Mouse (Mus musculus): ENCODE results near the gene Flt3. TPM values are rescaled to one million over a fixed set of nuclear protein-coding genes. Genes with fewer than 3 reads are reported as not detected.

The Flt3 gene
- polyA plus RNA-seq, 1 experiment: 0.53 TPM

DNA sequence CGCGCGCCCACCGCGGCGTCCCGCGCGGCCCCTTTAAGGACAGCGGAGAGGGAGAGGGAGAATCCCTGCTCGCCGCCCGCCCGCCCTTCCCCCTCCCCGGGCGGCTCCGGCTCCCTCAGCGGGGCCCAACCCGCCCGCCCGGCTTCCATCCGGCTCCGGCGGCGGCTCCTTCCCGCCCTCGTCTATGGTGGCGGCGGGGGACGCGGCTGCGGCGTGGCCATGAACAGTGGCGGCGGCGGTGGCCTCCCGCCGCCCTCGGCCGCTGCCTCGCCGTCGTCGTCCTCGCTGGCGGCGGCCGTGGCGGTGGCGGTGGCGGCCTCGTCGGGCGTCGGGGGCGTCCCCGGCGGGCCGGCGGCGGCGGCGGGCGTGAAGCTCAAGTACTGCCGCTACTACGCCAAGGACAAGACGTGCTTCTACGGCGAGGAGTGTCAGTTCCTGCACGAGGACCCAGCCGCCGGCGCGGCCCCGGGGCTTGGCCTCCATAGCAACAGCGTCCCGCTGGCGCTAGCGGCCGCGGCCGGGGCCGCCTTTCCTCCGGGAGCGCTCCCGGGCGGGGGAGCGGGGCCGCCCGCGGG lies 30.2 kb upstream of the Flt3 start:
- H3K27me3 ChIP-seq (ENCODE audit: control insufficient read depth, insufficient read depth, low read length): no peaks in the 10 kb centered on the region
- no peak for TF ChIP-seq CTCF (IDR thresholded peaks at IDR 0.05; ENCODE audit: extremely low read depth, insufficient read length, insufficient replicate concordance, low read depth, low read length)
- TF ChIP-seq POLR2A (IDR thresholded peaks at IDR 0.05; ENCODE audit: low read depth, low read length): no peak
- 1% methylated on average over 78 of the region's 91 CpGs for WGBS
- H3K27ac ChIP-seq (ENCODE audit: insufficient read depth, low read depth, low read length): peak overlapping the region; percentile 82
- H3K36me3 ChIP-seq (ENCODE audit: control insufficient read depth, insufficient read depth, low read length): no peaks in the 10 kb centered on the region
- H3K4me3 ChIP-seq (ENCODE audit: low read depth, low read length): peak overlapping the region; percentile 92
- peaks cover 24% of the 10 kb centered on the region for H3K4me1 ChIP-seq (ENCODE audit: control insufficient read depth, insufficient read depth, insufficient read length, low read length)

DNA sequence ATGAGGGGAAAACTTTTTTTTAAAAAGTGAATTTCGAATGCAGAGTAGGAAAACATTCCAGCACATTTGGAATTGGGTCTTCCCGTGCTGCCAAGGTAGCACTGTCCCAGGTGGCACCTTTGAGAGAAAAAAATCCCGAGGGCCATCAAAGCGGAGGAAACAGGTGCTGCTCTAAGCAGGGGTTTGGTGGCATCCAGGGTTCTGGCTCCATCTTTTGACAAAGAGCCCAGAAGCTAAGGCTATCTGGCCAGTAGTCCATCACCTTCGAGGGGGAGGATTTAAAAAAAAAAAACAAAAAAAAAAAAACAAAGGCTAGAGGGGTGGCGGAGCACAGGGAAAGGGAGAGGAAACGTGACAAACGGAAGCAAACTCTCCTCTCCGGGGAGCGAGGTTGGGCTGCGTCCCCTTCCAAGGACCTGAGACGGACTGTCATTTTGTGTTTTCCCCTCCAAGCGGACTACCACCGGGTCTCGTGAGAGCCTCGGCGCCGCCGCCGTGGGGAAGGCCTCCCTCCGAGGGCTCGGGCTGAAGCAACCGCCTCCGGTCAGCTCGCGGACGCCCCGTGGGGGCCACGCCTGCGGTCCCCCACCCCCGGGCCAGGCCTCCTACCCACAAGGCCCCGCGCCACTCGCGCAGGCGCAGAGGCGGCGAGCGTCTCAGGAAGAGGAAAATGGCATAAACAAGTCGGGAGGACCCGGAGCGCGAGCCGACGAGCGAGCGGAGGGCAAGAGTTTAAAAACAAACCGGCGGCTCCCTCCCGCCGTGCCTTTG lies 29.4 kb upstream of the Flt3 start, which contains the start of gene Pan3:
Pan3 (plus strand) TSS at position 627 of the 771 bp plus-strand sequence.
- TF ChIP-seq POLR2A (IDR thresholded peaks at IDR 0.05; ENCODE audit: low read depth, low read length) (peak; percentile 97), CTCF (IDR thresholded peaks at IDR 0.05; ENCODE audit: extremely low read depth, insufficient read length, insufficient replicate concordance, low read depth, low read length) (no peak)
- Histone ChIP-seq H3K27me3 (ENCODE audit: control insufficient read depth, insufficient read depth, low read length) (no peaks in the 10 kb centered on the region), H3K4me1 (ENCODE audit: control insufficient read depth, insufficient read depth, insufficient read length, low read length) (peaks cover 18% of the 10 kb centered on the region), H3K27ac (ENCODE audit: insufficient read depth, low read depth, low read length) (peak within 1 kb of the TSS; percentile 82), H3K4me3 (ENCODE audit: low read depth, low read length) (peak within 1 kb of the TSS; percentile 92), H3K36me3 (ENCODE audit: control insufficient read depth, insufficient read depth, low read length) (no peaks in the 10 kb centered on the region)
- WGBS: under 1% methylated on average over 51 of the region's 51 CpGs

DNA sequence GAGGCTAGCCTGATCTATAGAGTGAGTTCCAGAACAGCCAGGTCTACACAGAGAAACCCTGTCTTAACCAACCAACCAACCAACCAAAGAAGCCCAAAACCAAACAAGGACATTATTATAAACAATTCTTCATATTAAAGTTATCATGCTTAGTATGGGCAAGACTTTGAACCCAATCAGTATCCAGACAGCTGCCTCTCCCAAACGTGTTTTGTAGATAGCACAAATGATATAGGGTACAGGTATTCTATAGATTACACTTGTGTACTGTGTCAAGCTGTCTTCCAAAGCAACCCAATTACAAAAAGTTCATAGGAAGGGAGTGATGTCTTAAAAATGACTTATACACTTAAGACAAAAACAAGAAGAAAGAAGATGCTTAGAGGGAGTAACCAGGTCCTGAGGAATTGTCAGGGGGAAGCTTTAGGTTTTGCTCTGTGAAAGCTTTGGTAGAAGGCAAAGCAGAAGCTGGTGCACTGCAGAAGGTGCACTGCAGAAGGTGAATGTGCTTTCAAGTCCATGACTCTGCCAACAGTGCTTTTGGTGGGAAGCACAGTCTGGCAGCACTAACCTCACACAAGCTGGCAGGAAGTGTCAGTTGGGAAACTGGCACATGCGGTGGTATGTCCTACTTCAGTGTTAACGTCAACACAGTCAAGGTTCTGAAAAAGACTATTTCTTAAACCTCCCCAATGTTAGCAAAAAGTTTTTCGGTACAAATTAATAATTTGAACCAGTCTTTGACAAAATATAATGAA lies 25.9 kb upstream of the Flt3 start:
- H3K4me1 ChIP-seq (ENCODE audit: control insufficient read depth, insufficient read depth, insufficient read length, low read length): peaks cover 2% of the 10 kb centered on the region
- H3K36me3 ChIP-seq (ENCODE audit: control insufficient read depth, insufficient read depth, low read length): no peaks in the 10 kb centered on the region
- no peak overlapping the region for H3K27ac ChIP-seq (ENCODE audit: insufficient read depth, low read depth, low read length)
- TF ChIP-seq CTCF (IDR thresholded peaks at IDR 0.05; ENCODE audit: extremely low read depth, insufficient read length, insufficient replicate concordance, low read depth, low read length): no peak
- TF ChIP-seq POLR2A (IDR thresholded peaks at IDR 0.05; ENCODE audit: low read depth, low read length): no peak
- no peaks in the 10 kb centered on the region for H3K27me3 ChIP-seq (ENCODE audit: control insufficient read depth, insufficient read depth, low read length)
- 61% methylated on average over 4 of the region's 4 CpGs for WGBS
- no peak overlapping the region for H3K4me3 ChIP-seq (ENCODE audit: low read depth, low read length)

DNA sequence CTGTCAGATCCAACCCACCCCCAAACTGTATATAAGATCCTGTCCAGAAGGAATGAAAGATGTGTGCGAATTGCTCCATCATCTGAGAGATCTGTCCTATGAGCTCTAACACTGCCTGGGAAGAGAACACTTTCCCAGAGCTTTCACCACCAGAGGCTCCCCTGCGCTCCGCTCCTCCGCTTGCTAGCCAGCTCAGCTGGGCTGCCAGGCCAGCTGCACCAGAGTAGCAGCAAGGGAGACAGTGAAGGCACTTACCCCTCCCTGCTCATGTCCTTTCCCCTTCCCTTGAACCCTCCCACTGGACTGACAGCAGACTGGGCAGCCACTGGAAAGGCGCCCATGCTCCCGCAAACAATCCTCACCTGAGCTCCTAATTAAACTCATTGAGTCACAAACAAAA lies 23.3 kb upstream of the Flt3 start:
- no peak overlapping the region for H3K4me3 ChIP-seq (ENCODE audit: low read depth, low read length)
- TF ChIP-seq POLR2A (IDR thresholded peaks at IDR 0.05; ENCODE audit: low read depth, low read length) (no peak), CTCF (IDR thresholded peaks at IDR 0.05; ENCODE audit: extremely low read depth, insufficient read length, insufficient replicate concordance, low read depth, low read length) (no peak)
- H3K36me3 ChIP-seq (ENCODE audit: control insufficient read depth, insufficient read depth, low read length): no peaks in the 10 kb centered on the region
- WGBS: 66% methylated on average over 6 of the region's 6 CpGs
- H3K27ac ChIP-seq (ENCODE audit: insufficient read depth, low read depth, low read length): no peak overlapping the region
- no peaks in the 10 kb centered on the region for H3K27me3 ChIP-seq (ENCODE audit: control insufficient read depth, insufficient read depth, low read length)
- peaks cover 2% of the 10 kb centered on the region for H3K4me1 ChIP-seq (ENCODE audit: control insufficient read depth, insufficient read depth, insufficient read length, low read length)

DNA sequence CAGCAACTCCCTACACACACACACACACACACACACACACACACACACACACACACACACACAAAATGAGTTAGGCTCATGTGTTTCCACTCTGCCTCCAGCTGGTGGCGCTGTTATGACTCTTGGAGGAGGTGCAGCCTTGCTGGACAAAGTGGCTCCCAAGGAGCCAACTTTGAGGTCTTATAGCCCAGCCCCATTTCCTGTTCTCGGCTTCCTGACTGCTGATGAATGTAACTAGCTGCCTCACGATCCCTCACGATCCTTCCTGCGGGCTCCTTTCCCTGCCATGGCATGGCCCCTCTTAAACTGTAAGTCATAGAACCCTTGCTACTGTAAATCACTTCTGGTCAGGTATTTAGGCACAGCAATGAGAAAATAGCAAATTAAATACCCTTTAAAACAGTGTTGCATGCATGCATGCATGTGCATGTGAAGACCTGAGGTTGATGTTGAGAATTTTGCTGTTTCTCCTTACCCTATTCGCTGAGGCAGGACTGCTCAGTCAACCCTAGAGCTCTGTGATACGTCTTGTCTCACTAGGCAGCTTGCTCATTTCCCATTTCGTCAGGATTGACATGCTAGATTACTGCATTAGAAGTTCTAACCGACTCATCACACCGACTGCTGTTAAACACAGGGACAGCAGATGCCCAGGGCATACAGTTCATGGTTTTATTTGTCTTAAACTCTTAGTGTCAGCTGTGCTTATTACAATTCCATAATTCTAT lies 18.3 kb upstream of the Flt3 start:
- Histone ChIP-seq H3K4me3 (ENCODE audit: low read depth, low read length) (no peak overlapping the region), H3K4me1 (ENCODE audit: control insufficient read depth, insufficient read depth, insufficient read length, low read length) (no peaks in the 10 kb centered on the region), H3K27ac (ENCODE audit: insufficient read depth, low read depth, low read length) (no peak overlapping the region), H3K27me3 (ENCODE audit: control insufficient read depth, insufficient read depth, low read length) (no peaks in the 10 kb centered on the region), H3K36me3 (ENCODE audit: control insufficient read depth, insufficient read depth, low read length) (no peaks in the 10 kb centered on the region)
- TF ChIP-seq CTCF (IDR thresholded peaks at IDR 0.05; ENCODE audit: extremely low read depth, insufficient read length, insufficient replicate concordance, low read depth, low read length): peak; percentile 50; the same call in 1 of the 2 replicates
- no peak for TF ChIP-seq POLR2A (IDR thresholded peaks at IDR 0.05; ENCODE audit: low read depth, low read length)
- WGBS: 54% methylated on average over 10 of the region's 10 CpGs

DNA sequence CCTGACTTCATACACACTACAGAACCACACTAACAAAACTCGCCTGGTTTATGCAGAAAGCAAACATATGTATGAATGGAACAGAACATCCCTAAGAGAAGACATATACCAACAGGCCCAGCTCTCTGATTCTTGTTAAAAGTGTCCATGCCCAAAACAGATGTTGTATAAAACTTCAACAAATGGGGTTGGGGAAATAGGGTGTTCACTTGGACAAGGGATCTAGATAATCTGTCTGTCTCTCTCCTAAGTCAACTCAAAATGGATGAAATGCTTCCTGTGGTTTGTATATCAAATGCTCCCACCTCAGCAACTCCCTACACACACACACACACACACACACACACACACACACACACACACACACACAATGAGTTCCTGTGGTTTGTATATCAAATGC lies 17.7 kb upstream of the Flt3 start:
- 78% methylated on average over 1 of the region's 1 CpGs for WGBS
- Histone ChIP-seq H3K4me1 (ENCODE audit: control insufficient read depth, insufficient read depth, insufficient read length, low read length) (no peaks in the 10 kb centered on the region), H3K27me3 (ENCODE audit: control insufficient read depth, insufficient read depth, low read length) (no peaks in the 10 kb centered on the region), H3K4me3 (ENCODE audit: low read depth, low read length) (no peak overlapping the region), H3K27ac (ENCODE audit: insufficient read depth, low read depth, low read length) (no peak overlapping the region), H3K36me3 (ENCODE audit: control insufficient read depth, insufficient read depth, low read length) (no peaks in the 10 kb centered on the region)
- TF ChIP-seq CTCF (IDR thresholded peaks at IDR 0.05; ENCODE audit: extremely low read depth, insufficient read length, insufficient replicate concordance, low read depth, low read length): no peak
- no peak for TF ChIP-seq POLR2A (IDR thresholded peaks at IDR 0.05; ENCODE audit: low read depth, low read length)
